Mouse (Mus musculus) cerebellum, adult 11 months (tissue): ENCODE data around the gene Ninj2.

Experiments used
- DNase-seq: peaks from one replicate; pipeline ENCODE4 v3.0.0; 2022

Ninj2 gene

DNA sequence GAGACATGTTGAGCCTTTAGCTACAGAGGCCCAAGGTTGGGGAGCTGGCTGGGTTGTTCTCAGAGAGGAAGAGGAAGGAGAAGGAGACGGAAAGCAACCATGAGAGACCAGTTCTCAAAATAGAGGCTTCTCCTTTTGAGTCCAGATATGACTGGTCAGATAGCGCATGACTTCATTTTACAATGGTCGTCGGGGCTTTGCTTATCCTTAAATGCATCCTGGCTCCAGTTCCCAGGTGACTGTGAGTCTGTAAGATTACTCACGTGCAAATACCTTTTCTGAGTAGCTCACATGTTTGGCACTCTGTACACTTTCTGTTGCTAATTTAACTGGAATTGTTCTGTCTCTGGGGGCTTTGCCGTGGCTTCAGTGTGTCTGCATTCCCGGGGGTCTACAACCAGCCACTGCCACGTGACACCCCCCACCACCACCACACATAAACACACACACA lies 86.6 kb downstream of the Ninj2 start:
- no peak for DNase-seq

DNA sequence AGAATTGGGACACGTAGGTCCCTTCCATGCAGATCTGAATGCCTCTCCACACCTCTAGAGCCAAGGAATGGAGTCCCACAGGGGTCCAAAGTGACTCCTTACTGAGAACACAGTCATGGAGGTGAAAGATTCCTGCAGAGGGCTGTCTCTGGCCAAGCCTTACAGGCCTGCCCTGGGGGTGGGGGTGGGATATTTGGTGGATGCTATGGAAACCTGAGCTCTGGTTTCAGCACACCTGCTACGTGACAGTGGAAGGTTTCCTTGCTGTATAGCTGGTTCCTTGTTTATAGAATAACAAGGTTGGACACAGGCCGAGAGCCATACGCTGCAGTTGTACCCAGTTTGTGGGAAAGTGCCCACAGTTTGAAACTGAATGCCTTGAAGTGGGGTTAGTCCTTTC lies 87.3 kb downstream of the Ninj2 start:
- DNase-seq: no peak

DNA sequence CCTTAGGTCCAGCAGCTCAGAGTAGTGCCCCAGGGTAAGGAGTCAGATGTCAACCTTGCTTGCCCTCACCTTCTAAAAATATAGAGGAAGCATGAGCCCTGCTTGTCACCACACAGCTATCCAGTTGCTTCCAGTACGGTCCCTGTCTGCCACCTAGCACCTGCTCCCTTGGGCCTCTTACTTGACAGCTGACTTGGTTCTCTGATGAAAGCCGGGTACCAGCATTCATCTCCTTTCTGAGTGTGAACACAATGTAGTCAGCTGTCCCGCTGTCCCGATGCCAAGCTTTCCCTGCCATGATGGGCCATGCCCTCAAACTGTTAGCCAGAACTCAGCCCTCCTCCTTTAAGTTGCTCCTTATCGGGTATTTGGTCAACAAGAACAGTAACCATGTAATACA lies 89.0 kb downstream of the Ninj2 start:
- no peak for DNase-seq

GRCm38 (mm10) chr6:120183771-120184170 lies 90.6 kb downstream of the Ninj2 start:
- DNase-seq: no peak

- DNase-seq: no peak
Observed at GRCm38 (mm10) chr6:120185012-120185730, 92.0 kb downstream of the Ninj2 start.

DNA sequence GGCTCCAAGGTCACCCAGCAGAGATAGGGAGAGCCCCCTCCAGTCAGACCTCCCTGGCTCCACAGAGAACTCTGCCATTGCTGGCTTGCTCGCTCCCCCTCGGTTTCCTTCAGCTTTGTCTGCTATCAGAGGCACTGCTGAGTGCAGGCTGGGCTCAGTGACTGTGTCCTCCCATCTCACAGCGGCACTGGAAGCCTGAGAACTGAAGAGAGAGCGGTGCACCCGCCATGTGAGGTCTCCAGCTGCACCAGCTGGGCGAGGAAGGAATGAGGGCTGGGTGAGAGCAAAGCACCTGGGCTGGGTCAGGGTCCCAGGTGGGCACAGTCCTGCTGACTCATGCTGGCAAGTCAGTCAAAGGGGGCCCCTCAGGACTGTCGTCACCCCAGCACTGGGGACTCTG lies 92.6 kb downstream of the Ninj2 start:
- DNase-seq: no peak

DNA sequence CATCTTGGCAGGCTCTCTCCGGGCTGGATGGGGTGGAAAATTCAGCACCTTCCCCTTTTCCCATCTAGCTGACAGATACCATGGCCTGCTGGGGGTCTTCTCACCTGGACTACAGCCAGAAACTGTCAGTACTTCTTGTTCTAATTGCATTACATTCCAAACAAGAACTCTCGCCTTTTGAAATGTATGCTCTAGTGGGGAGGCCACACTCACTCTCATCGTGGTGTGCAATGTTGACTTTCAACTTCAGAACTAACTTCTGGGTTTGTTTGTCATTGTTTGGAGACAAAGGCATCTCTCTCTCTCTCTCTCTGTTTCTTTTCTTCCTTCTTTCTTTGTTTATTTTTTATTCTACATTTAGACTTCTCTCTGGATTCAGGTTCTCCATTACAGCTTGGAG lies 93.4 kb downstream of the Ninj2 start:
- DNase-seq: no peak

DNA sequence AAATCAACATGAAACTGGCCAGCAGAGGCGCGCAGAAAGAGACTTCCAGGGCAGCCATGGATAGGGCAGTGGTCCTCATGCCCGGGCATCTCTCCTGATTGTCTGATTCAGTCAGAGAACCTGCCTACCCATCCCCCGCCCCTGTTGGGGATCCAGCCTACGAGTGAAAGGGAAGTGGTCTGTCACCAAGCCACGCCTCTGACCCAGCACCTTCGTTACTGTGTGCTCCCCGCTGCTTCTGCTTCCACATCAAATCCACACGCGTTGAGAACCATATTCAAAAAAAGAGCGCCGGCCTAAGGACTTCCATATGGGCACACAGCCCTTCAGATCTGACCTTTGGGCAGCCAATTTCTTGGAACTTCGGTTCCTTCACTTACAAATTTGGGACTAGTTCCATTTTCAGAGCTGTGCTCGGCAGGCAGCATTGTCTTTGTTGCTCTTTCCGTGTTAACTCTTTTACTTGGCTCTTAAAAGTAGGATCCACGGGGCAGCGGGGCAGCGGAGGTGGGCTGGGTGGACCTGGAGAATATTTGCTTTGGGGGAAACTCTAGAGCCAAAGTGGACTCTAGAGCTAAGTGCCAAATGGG lies 94.5 kb downstream of the Ninj2 start:
- no peak for DNase-seq

DNA sequence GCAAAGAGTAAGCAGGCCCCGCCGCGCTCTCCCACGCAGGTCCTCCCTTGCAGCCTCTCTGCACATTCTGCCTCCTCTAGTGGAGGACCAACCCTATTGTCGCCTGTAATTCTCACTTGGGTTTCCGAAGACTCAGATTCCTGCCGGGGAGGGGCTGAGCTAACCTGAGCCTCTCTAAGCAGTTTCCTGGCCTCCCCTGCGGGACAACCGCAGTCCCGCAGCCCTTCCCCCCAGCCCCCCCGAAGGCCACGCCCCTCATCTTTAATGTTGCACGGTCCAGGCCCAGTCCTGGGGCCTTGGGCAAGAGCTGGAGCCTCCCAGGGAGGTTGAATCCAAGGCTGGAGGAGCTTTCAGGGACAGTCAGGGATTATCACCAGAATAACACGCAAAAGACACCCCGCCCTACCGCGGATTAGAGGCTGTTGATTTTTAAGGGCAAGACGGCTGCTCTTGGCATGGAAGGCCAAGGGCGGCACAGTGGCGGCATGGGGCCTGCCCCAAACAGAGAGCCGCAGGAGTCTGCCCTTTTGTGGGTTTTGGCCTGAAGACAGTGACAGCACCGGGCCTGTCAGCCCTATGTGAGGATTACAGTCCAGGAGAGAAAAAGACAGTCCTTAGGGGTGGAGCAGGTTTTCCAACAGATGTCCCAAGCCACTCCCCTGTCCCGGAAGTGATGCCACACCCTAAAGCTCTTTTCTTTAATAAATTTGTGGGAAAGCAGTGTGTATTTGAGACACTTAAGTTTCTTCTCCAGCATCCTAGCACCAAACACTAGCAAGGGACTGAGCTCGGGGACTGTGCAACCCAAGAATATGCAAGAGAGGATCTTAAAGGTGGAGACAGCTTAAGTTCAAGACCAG lies 95.5 kb downstream of the Ninj2 start:
- no peak for DNase-seq

GRCm38 (mm10) chr6:120189287-120189686 lies 96.1 kb downstream of the Ninj2 start:
- DNase-seq: no peak

- DNase-seq: no peak
Observed at GRCm38 (mm10) chr6:120190365-120190764, 97.2 kb downstream of the Ninj2 start.

DNA sequence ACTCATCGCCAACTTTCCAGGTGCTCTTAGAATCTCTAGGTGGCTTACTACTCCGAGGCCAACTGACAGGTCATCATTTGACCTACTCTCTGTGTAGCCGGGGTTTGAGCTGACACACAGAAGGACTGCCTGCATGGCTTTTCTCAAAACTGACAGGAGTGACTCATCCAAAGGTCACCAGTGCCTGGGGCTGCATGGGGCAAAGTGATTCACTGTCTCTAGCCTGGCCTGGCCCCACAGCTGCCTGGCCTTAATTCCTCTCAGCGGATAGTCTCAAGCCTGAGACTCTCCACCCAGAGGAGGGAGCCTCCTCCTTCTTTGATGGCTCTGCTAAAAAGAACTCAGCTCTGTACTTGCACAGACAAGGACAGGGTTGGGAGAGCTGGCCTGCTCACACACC lies 97.8 kb downstream of the Ninj2 start:
- no peak for DNase-seq

GRCm38 (mm10) chr6:120191396-120192170 lies 98.4 kb downstream of the Ninj2 start:
- DNase-seq: no peak

- peak; percentile 29 for DNase-seq
Observed at GRCm38 (mm10) chr6:120192211-120192870, 99.2 kb downstream of the Ninj2 start.

- peak; percentile 56 for DNase-seq
Observed at GRCm38 (mm10) chr6:120193174-120193573, 100.0 kb downstream of the Ninj2 start.

DNA sequence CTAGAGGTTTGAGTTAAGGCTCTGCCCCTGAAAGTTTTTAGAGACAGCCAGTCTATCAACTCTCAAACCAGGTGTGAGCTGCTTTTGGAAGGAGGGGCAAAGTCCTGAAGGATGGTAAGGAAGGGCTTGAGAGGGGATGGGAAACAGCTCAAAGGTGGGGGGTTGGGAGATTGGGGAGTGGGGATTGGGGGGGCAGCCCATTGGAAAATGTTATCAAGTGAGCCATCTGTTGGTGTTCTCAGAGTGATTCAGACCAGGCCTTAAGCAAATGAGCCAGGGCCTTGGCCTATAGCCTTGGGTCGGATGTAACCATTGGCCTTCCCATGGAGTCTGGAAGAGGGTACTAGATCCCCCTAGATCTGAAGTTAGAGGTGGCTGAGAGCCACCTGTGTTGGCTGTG lies 100.6 kb downstream of the Ninj2 start:
- no peak for DNase-seq

- DNase-seq: no peak
Observed at GRCm38 (mm10) chr6:120194305-120194704, 101.2 kb downstream of the Ninj2 start.

DNA sequence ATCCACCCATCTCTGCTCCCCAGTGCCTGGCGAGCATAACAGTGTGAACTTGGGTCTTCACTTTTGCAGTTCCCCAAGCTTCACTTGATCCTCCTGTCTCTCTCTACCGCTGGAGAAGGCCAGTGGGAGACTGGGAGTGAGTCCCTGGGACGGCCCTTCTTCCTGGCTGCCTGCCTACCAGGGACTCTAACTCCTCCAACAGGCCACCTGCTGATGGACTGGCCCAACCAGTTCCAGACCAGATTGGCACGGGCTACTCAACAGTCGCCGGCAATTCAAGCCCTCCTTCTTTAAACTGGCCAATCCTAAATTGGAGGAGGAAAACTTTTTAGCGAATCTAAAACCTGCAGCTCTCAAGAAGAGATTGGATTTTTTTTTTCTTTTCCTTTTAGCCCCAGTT lies 101.8 kb downstream of the Ninj2 start:
- no peak for DNase-seq

GRCm38 (mm10) chr6:120196837-120197236 lies 103.7 kb downstream of the Ninj2 start:
- DNase-seq: no peak

- peak; percentile 52 for DNase-seq
Observed at GRCm38 (mm10) chr6:120197964-120198363, 104.8 kb downstream of the Ninj2 start.

GRCm38 (mm10) chr6:120199638-120200394 lies 106.7 kb downstream of the Ninj2 start:
- DNase-seq: no peak

GRCm38 (mm10) chr6:120201956-120202355 lies 108.8 kb downstream of the Ninj2 start:
- DNase-seq: no peak
